Mouse (Mus musculus) limb, embryonic 12.5 days (tissue): Measurements from ENCODE around the gene Pet100. TPM values are rescaled to one million over a fixed set of nuclear protein-coding genes. Genes with fewer than 3 reads are reported as not detected.

Experiments used
- ATAC-seq: fragments of 200-750 bp; cut with Nextera tagmentation; 2 replicates; pipeline ENCODE4 v1.8.0; 2017; ENCODE audit warnings: low read depth, moderate TSS enrichment; ENCODE audit not compliant: insufficient number of reproducible peaks, insufficient read depth, low FRiP score, low TSS enrichment
- H3K27ac ChIP-seq: fragments of 300-500 bp; sonication (generic); 2 replicates; pipeline ENCODE4 v1.5.1; 2016; ENCODE audit warnings: mild to moderate bottlenecking, moderate library complexity
- H3K27me3 ChIP-seq: fragments of 300-500 bp; sonication (generic); 2 replicates; pipeline ENCODE4 v1.6.1; 2016; ENCODE audit warnings: mild to moderate bottlenecking, moderate library complexity
- H3K36me3 ChIP-seq: fragments of 300-500 bp; sonication (generic); 2 replicates; pipeline ENCODE4 v1.6.1; 2016; ENCODE audit warnings: mild to moderate bottlenecking, moderate library complexity
- H3K4me1 ChIP-seq: fragments of 300-500 bp; sonication (generic); replicated peaks from 2 replicates; pipeline ENCODE4 v1.6.1; 2016
- H3K4me2 ChIP-seq: fragments of 300-500 bp; sonication (generic); 2 replicates; pipeline ENCODE4 v1.6.1; 2016; ENCODE audit warnings: mild to moderate bottlenecking, moderate library complexity
- H3K4me3 ChIP-seq: fragments of 300-500 bp; sonication (generic); replicated peaks from 2 replicates; pipeline ENCODE4 v1.5.1; 2016; ENCODE audit warnings: mild to moderate bottlenecking
- H3K9ac ChIP-seq: fragments of 300-500 bp; sonication (generic); replicated peaks from 2 replicates; pipeline ENCODE4 v1.6.1; 2016; ENCODE audit warnings: mild to moderate bottlenecking, moderate library complexity
- H3K9me3 ChIP-seq: fragments of 300-500 bp; sonication (generic); 2 replicates; pipeline ENCODE4 v1.6.1; 2016; ENCODE audit warnings: mild to moderate bottlenecking, moderate library complexity
- WGBS: fragments of 180-500 bp; shearing (Covaris S2); methylation state at CpG from one replicate; pipeline ENCODE4 v1.1.7; 2016; 5-methylcytosine and 5-hydroxymethylcytosine counted together
- polyA plus RNA-seq: library from polyadenylated mRNA; unstranded; fragments of >200 nt; fragmentation: Nextera tagmentation; extraction: Ambion mirVana; gene quantifications from 2 replicates; pipeline ENCODE4 v1.2.1, GENCODE M21; 2016

Gene Pet100
- polyA plus RNA-seq, 1 experiment from 2014 or later = 115 TPM

DNA sequence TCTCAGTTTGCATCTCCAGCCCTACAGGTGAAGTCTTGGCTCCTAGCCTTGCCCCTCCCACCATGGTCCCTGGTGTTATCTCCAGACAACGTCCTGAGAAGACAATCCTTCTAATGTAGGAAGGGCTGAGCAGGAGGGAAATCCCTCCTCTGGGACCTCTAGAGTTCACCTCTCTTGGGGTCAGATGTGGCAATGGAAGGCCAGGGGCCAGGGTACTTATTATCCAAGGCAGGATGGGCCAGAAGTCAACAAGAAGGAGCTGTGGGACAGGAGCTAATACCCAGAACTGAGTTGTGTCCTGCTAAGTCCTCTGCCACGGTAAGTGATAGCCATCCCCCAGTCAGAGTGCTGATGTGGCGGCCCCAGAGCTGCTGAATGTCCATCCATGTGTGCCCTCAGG lies 34.2 kb downstream of the Pet100 start, which contains the start of gene Retn:
Gene Retn, plus strand, starts transcription at position 245 of the 400 bp plus-strand sequence.
- no peak within 1 kb of the TSS for H3K27ac ChIP-seq
- ATAC-seq = no peak
- no peak within 1 kb of the TSS for H3K4me3 ChIP-seq
- H3K36me3 ChIP-seq = no peaks in the 10 kb centered on the region
- H3K4me1 ChIP-seq = peaks cover 9% of the 10 kb centered on the region; the same call in 1 of the 2 replicates
- H3K9ac ChIP-seq = no peak within 1 kb of the TSS
- H3K27me3 ChIP-seq = peaks cover 3% of the 10 kb centered on the region; the same call in 1 of the 2 replicates
- H3K4me2 ChIP-seq = no peak within 1 kb of the TSS
- WGBS = 80% methylated on average over 3 of the region's 3 CpGs
- H3K9me3 ChIP-seq = no peaks in the 10 kb centered on the region

- Histone ChIP-seq H3K9ac (no peak overlapping the region), H3K27me3 (no peaks in the 10 kb centered on the region; the same call in 1 of the 2 replicates), H3K4me1 (peaks cover 9% of the 10 kb centered on the region; the same call in 1 of the 2 replicates), H3K27ac (no peak overlapping the region), H3K4me3 (no peak overlapping the region), H3K9me3 (no peaks in the 10 kb centered on the region), H3K4me2 (0 out of 2 replicates have a peak overlapping the region, but pooled peaks have one; percentile 2), H3K36me3 (no peaks in the 10 kb centered on the region)
- ATAC-seq = peak; percentile 53; the same call in 1 of the 2 replicates
- WGBS = 27% methylated on average over 7 of the region's 7 CpGs
Measured at GRCm38 (mm10) chr8:3656725-3657381, 35.5 kb downstream of the Pet100 start.

- ATAC-seq = no peak
- 78% methylated on average over 8 of the region's 8 CpGs for WGBS
- Histone ChIP-seq H3K36me3 (no peaks in the 10 kb centered on the region), H3K9ac (no peak overlapping the region), H3K9me3 (0 out of 2 replicates have a peak, but pooled peaks cover 4% of the 10 kb centered on the region), H3K4me2 (no peak overlapping the region), H3K27ac (no peak overlapping the region), H3K27me3 (no peaks in the 10 kb centered on the region; the same call in 1 of the 2 replicates), H3K4me1 (peaks cover 9% of the 10 kb centered on the region; the same call in 1 of the 2 replicates), H3K4me3 (no peak overlapping the region)
Measured at GRCm38 (mm10) chr8:3660889-3661288, 39.5 kb downstream of the Pet100 start.

GRCm38 (mm10) chr8:3664405-3664804 lies 43.1 kb downstream of the Pet100 start:
- Histone ChIP-seq H3K27me3 (no peaks in the 10 kb centered on the region), H3K9me3 (0 out of 2 replicates have a peak, but pooled peaks cover 4% of the 10 kb centered on the region), H3K4me1 (no peaks in the 10 kb centered on the region), H3K4me2 (no peak overlapping the region), H3K9ac (no peak overlapping the region), H3K4me3 (no peak overlapping the region), H3K36me3 (no peaks in the 10 kb centered on the region), H3K27ac (no peak overlapping the region)
- WGBS = 57% methylated on average over 4 of the region's 5 CpGs
- ATAC-seq = no peak

GRCm38 (mm10) chr8:3665507-3665906 lies 44.2 kb downstream of the Pet100 start, which contains the start of gene Mcemp1:
Gene Mcemp1 (plus strand): TSS chr8:3665754.
- Histone ChIP-seq H3K4me2 (no peak within 1 kb of the TSS), H3K9me3 (0 out of 2 replicates have a peak, but pooled peaks cover 4% of the 10 kb centered on the region), H3K4me3 (no peak within 1 kb of the TSS), H3K27me3 (no peaks in the 10 kb centered on the region), H3K27ac (no peak within 1 kb of the TSS), H3K36me3 (no peaks in the 10 kb centered on the region), H3K9ac (no peak within 1 kb of the TSS), H3K4me1 (no peaks in the 10 kb centered on the region)
- 70% methylated on average over 6 of the region's 6 CpGs for WGBS
- ATAC-seq = no peak

GRCm38 (mm10) chr8:3670388-3670787 lies 49.0 kb downstream of the Pet100 start:
- no peak for ATAC-seq
- H3K9ac ChIP-seq = no peak overlapping the region
- 84% methylated on average over 2 of the region's 2 CpGs for WGBS
- no peaks in the 10 kb centered on the region for H3K9me3 ChIP-seq
- no peak overlapping the region for H3K4me3 ChIP-seq
- no peak overlapping the region for H3K27ac ChIP-seq
- no peaks in the 10 kb centered on the region for H3K36me3 ChIP-seq
- no peaks in the 10 kb centered on the region for H3K27me3 ChIP-seq
- H3K4me2 ChIP-seq = no peak overlapping the region
- H3K4me1 ChIP-seq = 0 out of 2 replicates have a peak, but pooled peaks cover 5% of the 10 kb centered on the region

- Histone ChIP-seq H3K9me3 (no peaks in the 10 kb centered on the region), H3K36me3 (no peaks in the 10 kb centered on the region), H3K9ac (peak within 1 kb of the TSS; percentile 57), H3K27me3 (no peaks in the 10 kb centered on the region), H3K4me3 (peak within 1 kb of the TSS; percentile 53), H3K27ac (peak within 1 kb of the TSS; percentile 69), H3K4me2 (peak within 1 kb of the TSS; percentile 56), H3K4me1 (peaks cover 11% of the 10 kb centered on the region; the same call in 1 of the 2 replicates)
- peak; percentile 86 for ATAC-seq
- 0% methylated on average over 23 of the region's 23 CpGs for WGBS
Measured at GRCm38 (mm10) chr8:3671980-3672491, 50.7 kb downstream of the Pet100 start, which contains the start of gene Fcor. Gene Fcor (minus strand): TSS chr8:3672362.

GRCm38 (mm10) chr8:3674671-3675070 lies 53.3 kb downstream of the Pet100 start:
- H3K9me3 ChIP-seq = no peaks in the 10 kb centered on the region
- no peak for ATAC-seq
- 47% methylated on average over 3 of the region's 3 CpGs for WGBS
- H3K9ac ChIP-seq = no peak overlapping the region
- H3K4me3 ChIP-seq = no peak overlapping the region
- H3K4me2 ChIP-seq = no peak overlapping the region
- peaks cover 13% of the 10 kb centered on the region for H3K36me3 ChIP-seq
- peaks cover 21% of the 10 kb centered on the region; the same call in 1 of the 2 replicates for H3K4me1 ChIP-seq
- H3K27me3 ChIP-seq = no peaks in the 10 kb centered on the region
- H3K27ac ChIP-seq = no peak overlapping the region

Other genes starting within 250 kb of the Pet100 start
- 12.3 and 13.6 TPM in 2 replicates for gene Arhgef18, start 228.5 kb upstream of the Pet100 start, polyA plus RNA-seq
- gene Pex11g, start 153.9 kb upstream of the Pet100 start, polyA plus RNA-seq = 5.9 and 7.6 TPM in 2 replicates
- not detected in 2 replicates for gene Tex45, start 150.7 kb upstream of the Pet100 start, polyA plus RNA-seq
- gene Zfp358, start 128.4 kb upstream of the Pet100 start, polyA plus RNA-seq = 61.1 and 68.1 TPM in 2 replicates
- 52.9 and 59.4 TPM in 2 replicates for gene Mcoln1, start 121.1 kb upstream of the Pet100 start, polyA plus RNA-seq
- gene Pnpla6, start 106.2 kb upstream of the Pet100 start, polyA plus RNA-seq = 22.9 and 29.5 TPM in 2 replicates
- gene C330021F23Rik, start 53.6 kb upstream of the Pet100 start, polyA plus RNA-seq = 0.69 and 0.74 TPM in 2 replicates
- gene Camsap3, start 34.3 kb upstream of the Pet100 start, polyA plus RNA-seq = 7.0 and 8.5 TPM in 2 replicates
- gene Xab2, start 232 bp upstream of the Pet100 start, polyA plus RNA-seq = 67.7 and 68.9 TPM in 2 replicates
- gene Pcp2, start 4.0 kb downstream of the Pet100 start, polyA plus RNA-seq = 0.31 and 0.61 TPM in 2 replicates
- 27.8 and 32.4 TPM in 2 replicates for gene Stxbp2, start 9.4 kb downstream of the Pet100 start, polyA plus RNA-seq
- gene Retn, start 34.2 kb downstream of the Pet100 start, polyA plus RNA-seq = not detected in 2 replicates
- not detected in 2 replicates for gene Mcemp1, start 44.2 kb downstream of the Pet100 start, polyA plus RNA-seq
- 13.9 and 14.0 TPM in 2 replicates for gene Fcor, start 50.8 kb downstream of the Pet100 start, polyA plus RNA-seq
- 37.6 and 38.2 TPM in 2 replicates for gene Trappc5, start 54.8 kb downstream of the Pet100 start, polyA plus RNA-seq
- 0.37 TPM in 1 of 2 replicates, not detected in the other for gene Fcer2a, start 72.6 kb downstream of the Pet100 start, polyA plus RNA-seq
- gene Clec4g, start 99.1 kb downstream of the Pet100 start, polyA plus RNA-seq = not detected in 2 replicates
- not detected in 2 replicates for gene Cd209a, start 127.4 kb downstream of the Pet100 start, polyA plus RNA-seq
- gene Cd209e, start 232.8 kb downstream of the Pet100 start, polyA plus RNA-seq = not detected in 2 replicates